Mouse (Mus musculus): ENCODE measurements at regions not wholly inside any gene's neighbourhood (a gene's known extent, or its start where the extent isn't known, plus 50 kb on each side); places are given as distances from the start of the nearest gene placed in this dataset.

DNA sequence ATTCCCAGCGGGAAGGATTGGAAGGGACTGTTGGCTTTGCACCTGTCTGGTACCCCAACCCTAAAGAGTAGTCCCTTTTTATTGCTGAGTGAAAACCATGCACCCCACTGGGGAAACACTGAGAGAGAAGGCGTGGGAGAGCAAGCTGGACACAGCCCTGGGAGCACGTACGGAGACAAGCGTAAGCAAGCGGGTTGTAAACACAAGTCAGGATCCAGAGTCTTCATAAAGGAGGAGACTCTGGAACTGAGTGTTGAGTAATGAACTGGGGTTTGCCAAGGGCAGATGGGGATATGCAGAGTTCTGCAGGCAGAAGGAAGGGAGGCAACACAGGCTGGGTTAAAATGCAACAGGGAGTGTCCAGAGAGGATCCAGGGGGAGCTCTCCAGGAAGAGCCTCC, 141.5 kb upstream of the Dyrk2 start:
- peak; percentile 7; the same call in 1 of the 2 replicates for ATAC-seq (ENCODE audit: insufficient read depth, low FRiP score, low read depth)
- H3K4me2 ChIP-seq, result peak overlapping the region; percentile 29
- no peaks in the 10 kb centered on the region for H3K27me3 ChIP-seq (replicated peaks)
- H3K36me3 ChIP-seq, result no peaks in the 10 kb centered on the region
- H3K27ac ChIP-seq, result peak overlapping the region; percentile 58; the same call in 1 of the 2 replicates
- no peaks in the 10 kb centered on the region for H3K9me3 ChIP-seq
- no peak overlapping the region for H3K4me3 ChIP-seq (replicated peaks)
- H3K9ac ChIP-seq, result no peak overlapping the region
- H3K4me1 ChIP-seq, result 0 out of 2 replicates have a peak, but pooled peaks cover 20% of the 10 kb centered on the region
- 36% methylated on average over 6 of the region's 6 CpGs for WGBS

DNA sequence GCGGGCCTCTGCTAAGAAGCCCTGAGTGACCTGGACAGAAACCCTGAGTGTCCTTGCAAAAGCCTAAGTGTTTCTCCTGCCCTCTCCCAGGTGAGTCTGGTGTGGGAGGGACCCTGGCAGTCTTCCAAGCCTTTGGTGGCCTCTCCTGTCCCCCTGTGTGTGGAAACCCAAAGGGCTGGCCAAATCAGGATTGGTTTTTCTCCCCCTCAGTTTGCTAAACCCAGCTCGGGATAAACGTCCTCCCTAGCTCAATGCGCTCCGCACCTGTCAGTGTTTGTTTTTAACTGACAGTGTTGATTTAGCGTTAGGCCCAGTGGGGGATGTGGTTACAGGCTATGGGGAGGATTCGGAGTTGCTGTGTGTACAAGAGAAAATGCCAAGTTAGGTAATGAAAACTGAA, 140.9 kb upstream of the Dyrk2 start:
- Histone ChIP-seq H3K9ac (no peak overlapping the region), H3K27me3 (replicated peaks) (no peaks in the 10 kb centered on the region), H3K9me3 (no peaks in the 10 kb centered on the region), H3K4me3 (replicated peaks) (no peak overlapping the region), H3K4me2 (peak overlapping the region; percentile 29), H3K27ac (peak overlapping the region; percentile 58; the same call in 1 of the 2 replicates), H3K4me1 (0 out of 2 replicates have a peak, but pooled peaks cover 20% of the 10 kb centered on the region), H3K36me3 (no peaks in the 10 kb centered on the region)
- WGBS, result 16% methylated on average over 7 of the region's 7 CpGs
- peak; percentile 83 for ATAC-seq (ENCODE audit: insufficient read depth, low FRiP score, low read depth)

- Histone ChIP-seq H3K4me1 (0 out of 2 replicates have a peak, but pooled peaks cover 19% of the 10 kb centered on the region), H3K4me3 (replicated peaks) (no peak overlapping the region), H3K9me3 (no peaks in the 10 kb centered on the region), H3K9ac (no peak overlapping the region), H3K27ac (no peak overlapping the region), H3K27me3 (replicated peaks) (no peaks in the 10 kb centered on the region), H3K4me2 (no peak overlapping the region), H3K36me3 (no peaks in the 10 kb centered on the region)
- no peak for ATAC-seq (ENCODE audit: insufficient read depth, low FRiP score, low read depth)
- 80% methylated on average over 19 of the region's 19 CpGs for WGBS
Observed at GRCm38 (mm10) chr10:119006866-119007575, 137.0 kb upstream of the Dyrk2 start.

- 80% methylated on average over 8 of the region's 8 CpGs for WGBS
- no peak overlapping the region for H3K27ac ChIP-seq
- H3K9me3 ChIP-seq, result no peaks in the 10 kb centered on the region
- H3K4me2 ChIP-seq, result no peak overlapping the region
- no peak overlapping the region for H3K9ac ChIP-seq
- no peak overlapping the region for H3K4me3 ChIP-seq (replicated peaks)
- no peaks in the 10 kb centered on the region for H3K36me3 ChIP-seq
- H3K4me1 ChIP-seq, result 0 out of 2 replicates have a peak, but pooled peaks cover 5% of the 10 kb centered on the region
- ATAC-seq (ENCODE audit: insufficient read depth, low FRiP score, low read depth), result no peak
- H3K27me3 ChIP-seq (replicated peaks), result no peaks in the 10 kb centered on the region
Observed at GRCm38 (mm10) chr10:119005491-119005890, 135.5 kb upstream of the Dyrk2 start.

DNA sequence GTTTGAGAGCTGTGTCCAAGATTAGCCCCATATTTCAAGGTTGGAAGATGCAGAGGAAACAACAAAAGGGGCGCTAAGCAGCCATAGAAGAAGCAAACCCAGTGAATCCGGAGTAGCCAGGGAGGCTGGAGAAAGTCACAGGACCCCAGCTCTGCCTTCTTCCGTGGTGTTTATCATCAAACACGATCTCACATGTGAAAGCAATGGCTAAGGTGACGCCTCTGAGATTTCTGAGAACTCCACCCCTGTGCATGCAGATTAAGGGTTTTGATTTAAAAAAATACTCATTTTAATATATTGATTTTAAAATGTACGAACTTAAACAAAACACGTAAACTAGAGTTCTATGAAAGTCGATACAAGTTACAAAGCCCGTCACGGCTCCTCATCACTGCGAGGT, 134.4 kb upstream of the Dyrk2 start:
- Histone ChIP-seq H3K4me3 (replicated peaks) (no peak overlapping the region), H3K27ac (no peak overlapping the region), H3K4me1 (0 out of 2 replicates have a peak, but pooled peaks cover 5% of the 10 kb centered on the region), H3K36me3 (no peaks in the 10 kb centered on the region), H3K9me3 (no peaks in the 10 kb centered on the region), H3K27me3 (replicated peaks) (no peaks in the 10 kb centered on the region), H3K4me2 (no peak overlapping the region), H3K9ac (no peak overlapping the region)
- no peak for ATAC-seq (ENCODE audit: insufficient read depth, low FRiP score, low read depth)
- WGBS, result 85% methylated on average over 11 of the region's 11 CpGs

DNA sequence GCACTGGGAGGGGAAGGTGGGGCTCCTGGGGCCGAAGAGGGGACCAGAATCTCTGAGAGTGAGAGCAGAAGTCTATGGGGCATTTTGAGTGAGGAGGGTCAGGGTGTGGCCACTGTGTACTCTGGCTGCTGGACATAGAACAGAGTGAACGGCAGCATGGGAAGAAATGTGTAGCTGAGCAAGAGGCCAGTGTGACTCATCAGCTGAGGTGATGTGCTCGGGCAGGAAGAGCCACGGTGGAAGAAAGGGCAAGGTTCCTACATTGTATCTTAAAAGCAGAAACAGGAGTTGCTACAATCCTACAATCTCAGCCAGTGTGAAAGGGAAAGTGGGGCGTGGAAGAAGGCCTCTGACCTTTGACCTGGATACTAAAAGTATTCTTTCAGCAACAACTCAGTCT, 133.8 kb upstream of the Dyrk2 start:
- Histone ChIP-seq H3K9ac (no peak overlapping the region), H3K36me3 (no peaks in the 10 kb centered on the region), H3K4me3 (replicated peaks) (no peak overlapping the region), H3K4me2 (no peak overlapping the region), H3K27me3 (replicated peaks) (no peaks in the 10 kb centered on the region), H3K9me3 (no peaks in the 10 kb centered on the region), H3K4me1 (0 out of 2 replicates have a peak, but pooled peaks cover 5% of the 10 kb centered on the region), H3K27ac (no peak overlapping the region)
- WGBS, result 45% methylated on average over 5 of the region's 5 CpGs
- peak; percentile 53; the same call in 1 of the 2 replicates for ATAC-seq (ENCODE audit: insufficient read depth, low FRiP score, low read depth)

DNA sequence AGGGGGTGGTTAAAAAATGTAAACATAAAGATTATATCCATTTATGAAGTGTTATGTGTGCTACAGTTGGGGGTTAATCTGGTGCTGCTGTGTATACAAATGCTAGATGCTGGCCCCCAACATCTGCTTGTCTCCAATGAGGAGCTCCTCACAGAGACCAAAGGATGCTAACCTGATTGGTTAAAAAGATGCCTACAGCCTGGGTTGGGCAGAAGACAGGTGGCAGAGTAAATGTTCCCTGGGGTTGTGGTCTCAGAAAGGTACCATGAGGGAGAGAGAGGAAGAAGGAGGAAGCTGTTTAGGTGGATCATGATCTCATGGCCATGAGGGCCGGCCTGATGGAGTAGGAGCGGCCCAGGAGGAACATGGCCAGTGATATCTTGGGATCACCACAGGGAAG, 133.0 kb upstream of the Dyrk2 start:
- no peak for ATAC-seq (ENCODE audit: insufficient read depth, low FRiP score, low read depth)
- 0 out of 2 replicates have a peak, but pooled peaks cover 5% of the 10 kb centered on the region for H3K4me1 ChIP-seq
- no peaks in the 10 kb centered on the region for H3K9me3 ChIP-seq
- no peak overlapping the region for H3K4me3 ChIP-seq (replicated peaks)
- H3K9ac ChIP-seq, result no peak overlapping the region
- H3K36me3 ChIP-seq, result no peaks in the 10 kb centered on the region
- no peaks in the 10 kb centered on the region for H3K27me3 ChIP-seq (replicated peaks)
- no peak overlapping the region for H3K4me2 ChIP-seq
- 88% methylated on average over 2 of the region's 2 CpGs for WGBS
- no peak overlapping the region for H3K27ac ChIP-seq

DNA sequence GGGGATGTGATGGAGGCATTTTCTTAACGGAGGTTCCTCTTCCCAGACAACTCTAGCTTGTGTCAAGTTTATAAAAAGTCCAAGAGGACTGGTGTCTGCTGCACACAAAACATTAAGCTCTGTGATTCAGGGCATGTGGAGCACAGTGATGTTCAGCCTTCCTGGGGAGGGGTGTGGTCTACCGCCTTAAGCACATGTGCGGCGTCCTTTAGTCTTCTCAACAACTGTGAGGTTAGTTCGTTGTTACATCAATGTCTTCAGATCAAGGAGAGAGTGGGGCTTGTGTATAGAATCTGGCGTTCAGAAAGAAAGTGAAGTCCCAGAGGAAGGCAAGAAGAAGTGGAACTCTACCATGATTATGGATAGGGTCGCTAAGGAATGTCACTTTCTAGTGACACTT, 131.9 kb upstream of the Dyrk2 start:
- Histone ChIP-seq H3K36me3 (no peaks in the 10 kb centered on the region), H3K9me3 (no peaks in the 10 kb centered on the region), H3K27ac (no peak overlapping the region), H3K9ac (no peak overlapping the region), H3K4me2 (no peak overlapping the region), H3K4me1 (0 out of 2 replicates have a peak, but pooled peaks cover 4% of the 10 kb centered on the region), H3K4me3 (replicated peaks) (no peak overlapping the region), H3K27me3 (replicated peaks) (no peaks in the 10 kb centered on the region)
- WGBS, result 85% methylated on average over 7 of the region's 7 CpGs
- ATAC-seq (ENCODE audit: insufficient read depth, low FRiP score, low read depth), result no peak

DNA sequence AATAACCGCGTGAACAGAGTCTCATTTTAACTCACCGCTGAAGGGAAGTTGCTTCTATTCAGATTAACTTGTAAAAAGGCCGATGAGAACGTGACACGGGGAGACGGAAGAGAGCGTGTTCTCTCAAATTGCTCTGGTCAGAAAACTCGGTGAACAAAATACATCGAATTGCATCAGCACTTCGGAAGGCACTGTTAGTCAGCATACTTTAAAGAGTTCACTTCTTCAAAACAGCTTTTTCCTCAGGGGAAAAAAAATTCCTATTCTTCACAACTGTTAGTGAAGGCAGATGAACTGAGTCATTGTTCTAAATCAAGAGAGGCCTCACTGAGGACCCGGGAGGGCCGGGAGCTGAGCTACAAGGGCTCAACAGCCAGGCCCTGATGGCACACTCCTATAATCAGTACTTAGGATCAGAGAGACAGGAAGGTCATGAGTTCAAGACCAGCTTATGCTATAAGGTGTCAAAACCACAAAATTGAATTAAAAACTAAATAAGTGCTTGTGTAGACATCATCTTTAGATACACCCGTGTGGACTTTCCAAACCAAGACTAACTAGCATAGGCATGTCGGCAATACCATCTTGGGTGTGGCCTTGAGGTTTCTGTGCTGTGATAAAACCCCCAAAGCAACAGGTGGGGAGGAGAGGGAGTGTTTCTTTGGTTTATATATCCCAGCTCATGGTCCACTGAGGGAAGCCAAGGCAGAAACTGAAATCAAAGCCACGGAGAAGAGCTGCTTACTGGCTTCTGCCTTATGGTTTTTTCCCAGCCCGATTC, 131.2 kb upstream of the Dyrk2 start:
- no peaks in the 10 kb centered on the region for H3K27me3 ChIP-seq (replicated peaks)
- no peaks in the 10 kb centered on the region for H3K4me1 ChIP-seq
- 75% methylated on average over 17 of the region's 17 CpGs for WGBS
- no peak overlapping the region for H3K27ac ChIP-seq
- H3K4me2 ChIP-seq, result no peak overlapping the region
- H3K9ac ChIP-seq, result no peak overlapping the region
- H3K36me3 ChIP-seq, result no peaks in the 10 kb centered on the region
- ATAC-seq (ENCODE audit: insufficient read depth, low FRiP score, low read depth), result no peak
- H3K9me3 ChIP-seq, result no peaks in the 10 kb centered on the region
- no peak overlapping the region for H3K4me3 ChIP-seq (replicated peaks)

DNA sequence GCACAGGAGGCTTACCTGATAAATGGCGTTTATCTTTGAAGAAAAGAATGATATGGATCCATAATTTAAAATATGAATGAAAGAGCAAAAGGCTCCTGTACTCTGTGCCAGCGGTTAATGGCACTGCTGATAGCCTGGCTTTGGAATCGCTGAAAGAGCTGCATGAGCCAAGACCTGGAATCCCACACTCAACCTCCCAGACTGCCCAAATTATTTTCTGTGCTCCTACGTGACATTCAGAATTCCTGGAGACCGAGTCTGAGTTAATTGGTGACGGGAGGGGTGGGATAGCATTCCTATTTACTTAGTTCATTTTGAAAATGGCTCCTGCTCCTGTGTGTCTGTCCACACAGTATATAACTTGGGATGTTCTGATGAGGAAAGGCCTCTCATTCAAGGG, 129.0 kb upstream of the Dyrk2 start:
- Histone ChIP-seq H3K9me3 (no peaks in the 10 kb centered on the region), H3K4me1 (no peaks in the 10 kb centered on the region), H3K27ac (no peak overlapping the region), H3K4me2 (no peak overlapping the region), H3K9ac (no peak overlapping the region), H3K36me3 (no peaks in the 10 kb centered on the region), H3K4me3 (replicated peaks) (no peak overlapping the region), H3K27me3 (replicated peaks) (no peaks in the 10 kb centered on the region)
- no peak for ATAC-seq (ENCODE audit: insufficient read depth, low FRiP score, low read depth)
- 65% methylated on average over 6 of the region's 6 CpGs for WGBS

DNA sequence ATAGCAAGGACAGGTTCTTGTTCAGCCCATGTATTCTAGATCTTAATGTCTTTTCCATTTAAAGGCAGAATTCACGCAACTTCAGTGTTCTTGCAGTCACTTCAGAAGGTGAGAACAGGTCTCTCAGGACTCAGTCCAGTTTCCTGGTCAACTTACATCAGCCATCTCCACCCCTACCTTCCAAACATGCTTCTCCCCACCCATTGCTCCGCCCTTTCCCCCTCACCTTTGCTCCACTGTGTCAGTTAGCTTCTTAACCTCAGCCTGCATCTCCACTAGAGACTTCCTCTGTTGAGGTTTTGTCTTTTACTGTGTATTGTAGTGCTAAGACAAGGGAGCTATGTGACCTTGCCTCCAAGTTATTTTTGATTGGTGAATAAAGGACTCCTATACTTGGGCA, 127.0 kb upstream of the Dyrk2 start:
- Histone ChIP-seq H3K36me3 (no peaks in the 10 kb centered on the region), H3K4me2 (no peak overlapping the region)
- 80% methylated on average over 2 of the region's 2 CpGs for WGBS

More for the DNA sequence above, 127.0 kb upstream of the Dyrk2 start:
- H3K4me3 ChIP-seq (replicated peaks), result no peak overlapping the region
- H3K27me3 ChIP-seq (replicated peaks), result no peaks in the 10 kb centered on the region
- H3K27ac ChIP-seq, result no peak overlapping the region
- no peaks in the 10 kb centered on the region for H3K4me1 ChIP-seq
- no peak for ATAC-seq (ENCODE audit: insufficient read depth, low FRiP score, low read depth)
- H3K9me3 ChIP-seq, result no peaks in the 10 kb centered on the region
- no peak overlapping the region for H3K9ac ChIP-seq
